Mouse (Mus musculus) frontal cortex, adult 2 months (tissue): ENCODE data around the gene Ppm1m. TPM values are rescaled to one million over a fixed set of nuclear protein-coding genes. Genes with fewer than 3 reads are reported as not detected.

Experiments used
- DNase-seq, 2 experiments: peaks; one replicate each; pipeline ENCODE4 v3.0.0; 2022; ENCODE audit warnings: low spot score in 1 of 2; ENCODE audit errors: extremely low spot score in 1 of 2
- polyA plus RNA-seq: library from polyadenylated mRNA; depleted of rRNA; stranded (reverse); fragments of >200 nt; gene quantifications from 2 replicates; pipeline ENCODE4 v1.2.3, GENCODE M21; 2012

Ppm1m gene
- polyA plus RNA-seq, 1 experiment: 35.1 TPM

DNA sequence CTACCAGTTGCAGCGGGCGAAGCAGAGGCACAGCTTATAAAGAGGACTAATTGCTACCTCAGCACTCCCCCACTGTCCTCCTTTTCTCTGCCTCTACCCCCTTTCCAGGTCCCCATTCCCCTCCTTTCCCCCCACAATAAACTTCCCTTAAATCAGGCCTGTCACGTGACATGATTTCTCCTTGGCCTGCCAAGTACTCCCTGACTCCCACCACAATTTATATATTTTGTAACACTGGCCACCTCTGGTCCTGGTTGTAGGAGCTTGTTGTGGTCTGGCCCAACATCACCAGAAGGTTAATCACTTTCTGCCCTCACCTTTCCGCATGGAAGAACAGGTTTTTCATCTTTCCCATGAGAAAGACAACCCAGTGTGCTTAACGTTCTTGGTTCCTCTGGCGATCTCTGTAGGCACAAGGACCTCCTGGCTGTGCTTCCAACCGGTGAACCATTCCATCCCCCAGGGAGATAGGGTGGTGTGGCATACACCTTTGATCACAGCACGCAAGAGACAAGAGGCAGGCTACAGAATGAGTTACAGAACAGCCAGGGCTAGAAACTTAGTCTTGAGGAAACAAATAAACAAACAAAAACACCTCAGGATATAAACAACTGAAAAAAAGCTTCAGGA lies 21.5 kb upstream of the Ppm1m start:
- DNase-seq: no peak

DNA sequence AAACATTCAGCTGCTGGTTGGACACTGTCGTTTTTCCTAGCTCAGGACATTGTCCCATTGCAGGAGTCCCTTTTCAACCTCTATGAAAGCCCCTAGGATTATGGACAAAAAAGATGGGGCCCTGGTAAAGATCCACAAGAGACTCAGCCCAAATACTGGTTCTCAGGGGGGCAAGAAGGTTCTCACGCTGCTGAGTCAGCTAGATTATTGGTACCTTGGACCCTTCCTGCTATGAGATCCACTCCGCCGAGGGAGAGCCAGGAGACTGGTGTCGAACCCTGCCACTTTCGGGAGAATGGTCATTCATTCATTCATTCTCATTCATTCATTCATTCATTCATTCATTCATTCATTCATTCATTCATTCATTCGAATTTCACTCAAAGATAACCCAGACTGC lies 17.4 kb upstream of the Ppm1m start:
- DNase-seq: no peak

DNA sequence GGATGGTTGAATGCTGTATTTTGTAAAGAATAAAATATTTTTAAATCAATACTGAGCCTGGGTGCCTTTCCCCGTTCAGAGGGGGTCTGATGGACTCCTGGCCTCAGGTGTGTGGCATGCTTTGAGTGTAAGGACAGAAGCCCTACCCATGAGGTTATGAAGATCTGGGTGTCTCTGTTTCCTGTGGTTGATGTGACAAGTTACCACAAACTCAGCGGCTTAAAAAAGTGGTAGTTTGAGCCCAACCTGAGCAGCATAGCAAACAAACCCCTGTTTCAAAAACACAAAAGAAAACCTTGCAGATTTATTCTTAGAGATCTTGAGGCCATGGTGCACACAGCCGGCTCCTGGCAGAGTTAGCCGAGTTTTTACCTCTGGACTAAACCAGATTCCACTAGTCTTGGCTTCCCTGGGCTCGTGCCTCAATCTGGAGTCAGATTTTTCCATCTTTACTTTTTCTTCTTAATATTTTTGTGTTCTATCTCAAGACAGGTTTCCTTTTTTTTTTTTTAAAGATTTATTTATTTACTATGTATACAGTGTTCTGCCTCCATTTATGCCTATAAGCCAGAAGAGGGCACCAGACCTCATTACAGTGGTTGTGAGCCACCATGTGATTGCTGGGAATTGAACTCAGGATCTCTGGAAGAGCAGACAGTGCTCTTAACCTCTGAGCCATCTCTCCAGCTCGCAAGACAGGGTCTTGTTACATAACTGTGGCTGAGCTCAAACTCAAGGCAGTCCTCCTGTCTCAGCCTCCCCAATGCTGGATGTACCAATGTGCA lies 16.0 kb upstream of the Ppm1m start:
- DNase-seq: no peak

DNA sequence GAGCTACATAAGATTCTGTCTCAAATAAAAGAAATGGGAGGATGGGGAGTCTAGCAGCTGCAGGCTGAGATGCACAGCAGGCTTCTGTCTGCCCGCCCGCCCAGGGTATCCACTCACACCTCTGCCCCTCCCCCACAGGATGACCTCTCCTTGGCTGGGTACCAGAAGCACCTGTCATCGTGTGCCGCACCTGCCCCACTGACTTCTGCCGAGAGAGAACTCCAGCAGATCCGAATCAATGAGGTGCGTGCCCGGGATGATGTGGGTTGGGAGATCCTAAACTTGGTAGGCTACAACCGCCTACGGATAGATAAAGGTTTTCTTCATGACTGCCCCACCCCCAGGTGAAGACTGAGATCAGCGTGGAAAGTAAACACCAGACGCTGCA lies 13.0 kb upstream of the Ppm1m start:
- no peak for DNase-seq

DNA sequence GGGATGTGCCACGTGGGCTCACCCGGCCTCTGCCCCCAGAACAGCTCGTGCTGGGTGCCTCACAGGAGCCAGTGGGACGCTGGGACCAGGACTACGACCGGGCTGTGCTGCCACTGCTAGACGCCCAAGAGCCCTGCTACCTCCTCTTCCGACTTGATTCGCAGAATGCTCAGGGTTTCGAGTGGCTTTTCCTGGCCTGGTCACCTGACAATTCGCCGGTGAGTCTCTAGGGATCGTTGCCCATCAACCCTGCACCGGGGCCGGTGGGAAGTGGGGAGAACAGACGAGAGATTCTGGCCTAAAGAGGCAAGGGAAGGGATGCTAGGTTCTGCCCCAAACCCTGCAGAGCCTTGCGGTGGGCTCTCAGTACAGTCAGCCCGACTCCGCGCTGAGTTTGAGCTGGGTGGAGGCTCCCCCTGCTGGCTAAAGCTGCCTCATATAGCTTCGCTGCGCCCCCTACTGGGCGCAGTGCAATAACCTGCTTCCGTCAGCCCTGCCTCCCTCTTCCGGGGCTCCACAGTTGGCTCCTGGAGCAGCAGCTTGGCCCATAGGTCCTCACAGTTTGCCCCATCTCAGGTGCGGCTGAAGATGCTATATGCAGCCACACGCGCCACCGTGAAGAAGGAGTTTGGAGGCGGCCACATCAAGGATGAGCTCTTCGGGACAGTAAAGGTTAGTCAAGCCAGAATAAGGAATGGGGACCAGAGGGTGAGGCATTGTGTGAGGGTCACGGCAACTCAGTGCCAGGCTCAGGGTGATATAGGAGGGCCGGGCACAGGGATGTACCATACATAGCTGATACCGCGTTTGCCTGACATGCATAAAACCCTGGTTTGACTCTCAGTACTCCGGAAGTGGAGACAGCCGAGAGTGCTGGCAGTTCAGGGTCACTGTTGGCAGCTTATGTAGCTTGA lies 12.4 kb upstream of the Ppm1m start:
- DNase-seq: peak in 1 of 2 experiments; percentile 86

DNA sequence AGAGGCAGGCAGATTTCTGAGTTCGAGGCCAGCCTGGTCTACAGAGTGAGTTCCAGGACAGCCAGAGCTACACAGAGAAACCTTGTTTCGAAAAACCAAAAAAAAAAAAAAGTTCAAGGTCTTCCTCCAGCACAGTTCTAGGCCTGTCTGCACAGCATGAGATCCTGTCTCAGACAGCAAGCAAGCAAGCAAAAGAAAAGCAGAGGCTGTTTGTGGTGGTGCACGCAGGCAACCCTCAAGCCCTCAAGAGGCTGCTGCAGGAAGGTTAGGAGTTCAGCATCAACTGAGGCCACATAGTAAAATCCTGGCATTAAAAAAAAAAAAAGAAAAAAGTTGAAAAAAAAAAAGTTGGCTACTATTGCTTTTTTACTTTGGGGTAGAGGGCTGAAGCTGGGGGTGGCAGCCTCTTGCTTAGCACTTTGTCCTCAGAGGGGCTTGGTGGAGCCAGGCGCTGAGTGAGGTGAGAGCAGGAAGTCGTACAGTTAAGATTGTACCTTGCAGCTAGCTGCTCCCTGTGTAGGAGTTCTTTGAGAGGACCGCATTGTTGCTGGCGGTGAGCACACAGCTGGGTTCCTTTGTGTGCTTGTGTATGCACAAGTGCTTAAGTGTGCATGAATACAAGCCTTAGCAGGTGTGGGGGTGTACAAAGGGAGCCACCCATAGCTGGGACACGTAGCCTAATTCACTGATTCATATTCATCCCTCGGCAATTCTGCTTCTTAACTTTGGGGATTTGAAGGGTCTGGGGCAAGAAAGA lies 11.5 kb upstream of the Ppm1m start:
- DNase-seq: no peak

DNA sequence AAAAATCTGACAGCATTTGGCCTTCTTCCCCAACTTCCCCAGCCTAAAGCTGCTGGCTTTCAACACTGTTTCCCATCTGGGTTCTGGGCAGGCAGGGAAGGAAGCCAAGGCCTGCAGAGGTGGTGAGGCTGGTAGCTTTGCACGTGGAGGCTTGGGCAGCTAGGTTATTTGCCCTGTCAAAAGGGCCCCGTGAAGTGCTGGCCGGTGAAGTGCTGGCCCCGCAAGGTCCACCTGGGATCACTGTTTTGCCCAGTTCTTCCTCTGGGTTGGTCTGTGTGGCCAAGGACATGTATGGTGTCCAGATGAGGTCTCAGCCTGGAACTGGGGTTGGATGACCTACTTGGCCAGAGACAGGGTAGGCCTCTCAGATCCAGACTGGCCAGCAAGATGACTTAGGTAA lies 10.4 kb upstream of the Ppm1m start:
- no peak for DNase-seq

DNA sequence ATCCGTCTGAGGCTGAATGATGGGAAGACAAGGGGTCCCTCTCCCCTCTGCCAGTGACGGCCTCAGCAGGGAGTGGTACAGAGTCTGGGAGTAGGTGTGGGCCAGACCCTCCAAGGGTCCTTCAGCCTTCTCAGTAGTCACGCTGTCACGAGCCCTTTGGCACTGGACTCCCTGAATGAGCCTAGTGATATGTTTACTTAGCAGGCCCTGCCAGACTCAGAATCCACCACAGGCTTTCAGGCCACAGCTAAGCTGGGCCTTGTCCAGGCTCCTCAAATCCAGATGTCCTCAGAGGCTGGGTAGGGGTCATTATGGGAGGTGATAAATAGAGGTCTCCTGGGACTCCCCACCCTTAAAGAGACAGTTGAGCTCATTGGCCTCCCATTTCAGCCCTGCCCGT lies 8.6 kb upstream of the Ppm1m start:
- no peak for DNase-seq

DNA sequence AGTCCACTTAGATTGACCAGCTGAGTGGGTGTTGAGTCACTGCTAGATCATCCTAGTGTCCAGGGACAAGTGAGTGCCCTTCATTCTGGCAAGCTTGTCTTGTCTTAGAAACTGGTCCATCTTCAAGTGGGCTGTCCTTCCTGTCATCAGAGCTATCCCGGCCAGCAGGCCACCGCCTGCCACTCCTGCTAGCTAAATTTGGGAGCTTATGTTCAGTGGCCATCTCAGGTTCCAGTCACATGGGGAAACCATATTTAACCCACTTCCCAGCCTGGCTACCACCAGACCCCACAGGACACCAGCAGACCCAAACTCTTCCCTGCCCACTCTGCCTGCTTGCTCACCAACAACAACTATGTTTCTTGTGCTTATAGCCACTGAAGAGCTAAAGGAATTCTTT lies 7.0 kb upstream of the Ppm1m start:
- DNase-seq: no peak

DNA sequence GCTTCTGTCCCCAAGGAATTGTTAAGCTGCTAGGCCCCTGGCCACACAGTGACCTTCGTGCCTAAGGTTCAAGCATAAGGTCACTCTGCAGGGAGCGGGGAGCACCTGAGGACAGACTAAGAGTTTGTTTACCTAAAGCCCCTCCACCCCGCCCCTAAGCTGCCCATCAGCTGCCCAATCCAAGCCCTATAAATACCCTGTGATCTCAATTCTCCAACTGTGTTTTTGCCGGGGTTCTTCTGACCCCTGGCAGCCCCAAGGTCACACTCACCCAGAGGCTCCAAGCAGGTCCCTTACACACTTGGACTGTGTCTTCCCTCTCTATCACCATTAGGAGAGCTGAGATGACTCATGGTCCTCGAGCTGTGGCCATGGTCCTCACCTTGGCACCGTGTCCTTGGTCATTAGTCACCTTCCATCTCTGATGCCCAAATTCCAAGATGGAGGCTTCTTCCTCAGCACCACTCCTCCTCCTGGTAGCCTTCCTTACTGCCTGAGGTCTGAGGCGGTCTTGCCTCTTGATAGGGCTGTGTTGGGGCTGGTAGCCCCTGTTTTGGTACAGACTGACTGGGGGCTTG lies 6.3 kb upstream of the Ppm1m start:
- DNase-seq: no peak

DNA sequence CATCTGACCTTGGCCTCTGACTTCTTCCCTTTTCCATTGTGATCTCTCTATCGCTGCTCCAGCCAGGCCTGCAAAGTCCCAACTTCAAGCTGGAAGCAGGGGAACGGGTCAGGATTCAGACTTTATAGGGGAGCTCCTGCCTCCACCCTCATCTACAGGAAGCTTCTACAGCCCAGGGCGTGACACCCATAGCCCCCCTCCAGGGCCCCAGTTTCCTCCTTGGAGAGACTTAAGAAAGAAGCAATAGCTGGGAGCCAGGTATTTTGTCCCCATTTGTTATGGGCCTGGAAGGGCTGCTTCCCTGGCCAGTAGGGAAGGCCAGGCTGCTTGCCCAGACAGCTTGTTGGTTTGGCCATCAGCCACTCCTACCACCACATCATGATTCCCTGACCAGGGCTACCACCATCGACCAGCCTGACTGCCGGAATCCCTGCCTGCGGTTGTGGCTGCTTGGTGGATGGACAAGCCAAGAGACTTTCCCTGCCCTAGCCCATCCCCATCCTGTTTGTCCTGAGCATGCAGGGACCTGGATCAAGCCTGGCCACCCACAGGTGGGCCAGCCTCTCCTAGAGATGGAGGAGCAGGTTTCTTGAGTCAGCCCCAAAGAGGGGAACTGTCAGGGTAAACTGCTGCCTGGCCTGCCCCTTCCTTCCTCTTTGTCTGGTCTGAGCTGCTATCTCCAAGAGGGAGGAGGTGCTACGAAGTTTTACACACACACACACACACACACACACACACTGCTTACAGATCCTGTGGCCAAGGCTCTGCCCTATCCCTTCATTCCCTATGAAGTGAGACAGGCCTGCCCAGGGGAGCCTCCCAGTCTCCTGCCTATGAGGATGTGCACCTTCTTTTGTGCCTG lies 4.7 kb upstream of the Ppm1m start:
- DNase-seq: no peak

DNA sequence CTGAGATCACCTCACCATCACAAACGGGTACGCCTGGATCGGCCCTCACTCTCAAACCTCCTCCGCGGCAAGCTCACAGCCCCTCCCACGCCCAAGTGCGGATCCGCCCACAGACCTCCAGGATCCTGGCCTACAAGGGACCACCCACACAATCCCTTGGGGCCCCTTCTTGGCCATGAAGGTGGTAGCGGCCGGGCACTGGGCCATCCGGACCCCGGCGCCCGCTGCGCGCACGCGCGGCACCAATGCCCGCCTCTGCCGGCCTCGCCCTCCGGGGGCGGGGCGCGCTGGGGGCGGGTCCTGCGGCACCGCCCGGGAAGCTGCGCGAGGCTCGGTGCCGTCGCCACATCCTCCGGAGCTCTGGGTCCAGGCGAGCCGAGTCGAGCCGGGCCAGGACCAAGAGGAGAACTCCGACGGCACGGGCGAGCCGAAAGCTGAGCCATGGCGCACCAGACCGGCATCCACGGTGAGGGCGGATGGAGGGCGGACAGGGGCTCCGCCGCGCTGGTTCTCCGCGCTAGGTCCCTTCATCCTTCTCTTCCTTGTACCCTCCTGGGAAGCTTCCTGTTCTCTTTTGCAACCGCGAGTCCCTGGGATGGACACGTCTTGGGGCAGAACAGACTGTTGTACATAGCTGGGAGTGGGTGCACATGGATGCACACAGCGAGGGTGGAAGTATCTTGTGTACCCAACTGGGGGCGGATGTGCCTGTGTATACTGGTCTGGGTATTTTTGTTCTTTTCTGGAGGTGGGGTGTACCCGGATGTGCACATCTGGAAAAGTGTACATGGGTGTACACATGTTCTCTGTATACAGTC lies 3.5 kb upstream of the Ppm1m start, which contains the start of gene Twf2:
Gene Twf2, plus strand, starts transcription at position 290 of the 818 bp plus-strand sequence.
- DNase-seq: peak; percentile 79 to 88

DNA sequence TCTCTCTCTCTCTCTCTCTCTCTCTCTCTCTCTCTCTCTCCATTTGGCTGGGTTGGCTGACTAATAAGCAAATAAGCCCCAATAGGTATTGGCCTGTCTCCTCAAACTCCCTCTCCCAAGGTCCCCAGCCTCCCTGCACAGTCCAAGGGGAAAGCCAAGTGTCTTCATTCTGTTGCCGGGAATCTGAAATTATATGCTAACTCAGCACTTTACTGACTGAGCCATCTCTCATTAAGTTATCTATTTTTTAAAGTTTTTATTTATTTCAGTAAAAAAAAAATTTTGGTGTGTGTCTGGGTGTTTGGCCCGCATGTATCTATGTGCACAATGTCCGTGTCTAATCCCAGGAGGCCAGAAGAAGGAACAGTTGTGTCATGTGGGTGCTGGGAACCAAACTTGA lies 2.3 kb upstream of the Ppm1m start:
- no peak for DNase-seq

DNA sequence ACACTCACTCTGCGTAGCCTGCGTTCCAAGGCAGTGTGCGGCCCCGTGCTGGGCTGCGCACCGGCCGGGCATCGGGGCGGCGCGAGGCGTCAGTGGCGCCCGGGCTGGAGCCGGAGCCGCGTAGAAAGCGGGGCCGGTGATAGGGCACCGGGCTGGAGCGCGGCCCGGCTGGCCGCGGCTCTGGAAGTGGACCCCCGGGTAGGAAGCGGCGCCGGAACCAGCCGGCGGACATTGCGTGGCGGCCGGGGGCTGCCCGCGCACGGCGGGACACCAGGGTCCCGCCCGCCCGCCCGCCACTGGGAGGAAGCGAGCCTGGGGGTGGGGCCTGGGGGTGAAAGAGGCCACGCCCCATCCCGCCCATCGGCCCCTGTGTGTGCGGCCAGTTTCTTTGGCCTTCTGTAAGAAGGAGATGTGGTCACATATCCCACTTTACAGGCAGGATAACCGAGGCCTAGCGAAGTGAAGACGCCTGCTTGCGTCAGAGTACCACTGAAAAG lies 536 bp downstream of the Ppm1m start:
- no peak for DNase-seq

DNA sequence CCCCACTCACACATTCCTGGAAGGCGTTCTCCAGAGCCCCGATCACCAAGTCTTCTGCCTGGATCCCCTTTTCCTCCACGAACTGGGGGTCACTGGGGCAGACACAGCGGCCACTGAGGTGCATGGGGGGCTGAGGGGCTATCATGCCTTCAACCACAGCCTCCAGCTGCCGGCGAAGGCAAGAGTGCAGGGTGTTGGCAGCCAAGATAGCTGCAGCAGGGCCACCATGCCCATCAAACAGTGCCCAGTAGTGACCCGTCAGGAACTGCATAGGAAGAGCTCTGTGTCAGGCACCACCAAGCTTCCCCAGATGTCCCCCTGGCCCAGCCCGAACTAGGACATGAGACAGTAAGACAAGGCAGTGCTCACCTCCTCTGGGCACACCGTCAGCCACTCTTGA lies 1.8 kb downstream of the Ppm1m start:
- DNase-seq: no peak

DNA sequence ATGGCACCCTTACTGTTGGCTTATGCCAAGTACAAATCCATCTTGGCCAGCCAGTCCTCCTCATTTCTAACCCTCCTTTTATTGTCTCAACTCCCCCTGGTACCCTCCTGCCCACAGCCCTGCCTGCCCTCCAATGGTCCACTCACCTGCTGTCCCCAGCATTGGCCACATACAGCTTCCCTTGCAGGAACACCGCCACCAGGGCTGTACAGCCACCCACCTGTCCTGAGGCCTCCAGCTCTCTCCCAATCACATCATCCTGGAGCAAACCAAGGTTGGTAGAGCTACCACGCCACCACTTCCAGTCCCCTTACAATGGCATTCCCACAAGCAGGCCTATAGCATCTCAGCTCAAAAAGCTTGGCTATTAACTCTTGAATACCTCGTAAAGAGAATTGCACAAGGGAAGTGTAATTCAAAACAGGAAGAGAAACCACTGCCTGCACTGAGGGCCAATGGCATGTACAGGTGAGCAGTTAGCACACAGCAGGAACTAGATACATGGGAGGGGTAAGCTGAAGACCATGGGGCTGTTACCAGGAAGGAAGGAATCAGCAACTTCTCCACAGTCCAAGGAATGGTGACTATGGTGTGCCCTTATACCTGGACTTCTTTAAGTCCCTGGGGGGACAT lies 2.3 kb downstream of the Ppm1m start:
- no peak for DNase-seq

DNA sequence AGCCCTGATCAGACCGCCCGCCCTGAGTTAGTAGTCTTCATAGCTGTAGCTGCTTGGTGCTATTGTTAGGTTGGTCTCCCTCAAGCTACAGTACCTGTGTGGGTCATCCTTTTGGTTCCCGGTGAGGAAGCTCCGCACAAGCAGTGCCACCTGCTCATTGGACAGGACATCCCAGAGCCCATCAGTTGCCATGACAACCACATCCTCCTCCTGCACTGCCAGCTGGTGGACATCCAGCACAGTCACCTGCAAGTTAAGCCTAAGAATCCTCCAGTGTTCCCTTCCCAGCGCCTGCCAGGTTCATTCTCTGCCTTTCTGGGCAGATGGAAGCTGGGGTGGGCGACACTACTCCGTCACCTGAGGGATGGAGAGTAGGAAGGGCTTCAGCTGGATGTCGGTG lies 3.9 kb downstream of the Ppm1m start:
- DNase-seq: no peak
